In the genomic region with DNA sequence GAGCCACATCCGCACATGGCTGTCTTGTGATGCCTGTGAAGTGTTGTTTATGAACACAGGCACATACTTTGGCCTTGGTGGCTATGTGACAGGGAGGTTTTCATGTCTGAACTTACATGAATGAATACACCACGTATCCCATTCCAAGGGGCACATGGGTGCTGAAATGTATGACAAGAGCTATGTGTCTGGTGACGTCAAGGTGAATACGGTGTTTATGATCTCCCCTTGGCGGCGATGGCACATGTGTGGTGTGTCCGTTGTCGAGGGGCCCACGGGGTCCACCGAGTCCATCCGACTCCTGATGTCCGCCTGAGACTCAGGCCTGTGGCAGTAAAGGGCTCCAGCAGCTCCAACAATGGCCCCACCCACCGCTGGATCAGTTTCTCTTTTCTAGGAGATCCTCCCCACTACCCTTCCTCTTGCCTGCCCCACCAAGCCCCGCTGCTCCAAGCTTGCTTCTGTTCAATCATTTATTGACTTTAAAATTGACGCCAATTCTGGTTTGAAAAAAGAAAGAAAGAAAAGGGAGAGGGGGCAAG, we compare ENCODE assay signal across 10 mouse cellular contexts. TPM values are rescaled to one million over a fixed set of nuclear protein-coding genes. Genes with fewer than 3 reads are reported as not detected.
A peak's percentile ranks its signal among the peaks of the same experiment; 100 is the strongest.
DNase-seq lines count a peak whose midpoint lies in the region; ATAC-seq and TF ChIP-seq lines count a peak whose summit lies in the region.
"Had no signal": no experiment of that assay in that cellular context is flagged by ENCODE, and none has a peak within 500 bp of the region (broad histone marks: within the 10 kb centered on the region; RNA-seq: fewer than 3 reads in every experiment).

No protein-coding gene starts in this region.

- 76% methylated on average over 15 of the region's 15 CpGs for WGBS in heart, embryonic 12.5 days
- WGBS in neural tube, embryonic 12.5 days: 75% methylated on average over 15 of the region's 15 CpGs
- 60% methylated on average over 15 of the region's 15 CpGs for WGBS in forebrain, embryonic 14.5 days
- WGBS in neural tube, embryonic 15.5 days: 70% methylated on average over 15 of the region's 15 CpGs
- 88% methylated on average over 15 of the region's 15 CpGs for WGBS in lung, postnatal 0 days
- 96% methylated on average over 15 of the region's 15 CpGs for WGBS in thymus, adult 2 months

- no peak for ATAC-seq in heart, embryonic 12.5 days (ENCODE audit: insufficient number of reproducible peaks, low FRiP score)
- ATAC-seq in neural tube, embryonic 12.5 days (ENCODE audit: low FRiP score, low read depth): no peak
- ATAC-seq in forebrain, embryonic 14.5 days: no peak
- no peak for ATAC-seq in neural tube, embryonic 15.5 days (ENCODE audit: low FRiP score)
- no peak for ATAC-seq in lung, postnatal 0 days

- no peak for TF ChIP-seq EP300 in lung, postnatal 0 days (IDR thresholded peaks at IDR 0.05)

- 0 out of 2 replicates have a peak overlapping the region, but pooled peaks have one; percentile 37 for H3K9ac ChIP-seq in heart, embryonic 12.5 days
- no peak overlapping the region for H3K9ac ChIP-seq in neural tube, embryonic 12.5 days
- H3K9ac ChIP-seq in forebrain, embryonic 14.5 days (ENCODE audit: low read length): peak overlapping the region; percentile 96
- H3K9ac ChIP-seq in neural tube, embryonic 15.5 days (replicated peaks): no peak overlapping the region
- H3K9ac ChIP-seq in lung, postnatal 0 days (replicated peaks; ENCODE audit: low read depth): no peak overlapping the region
- H3K9ac ChIP-seq: liver, embryonic 14.5 days had no signal

- no peaks in the 10 kb centered on the region for H3K9me3 ChIP-seq in heart, embryonic 12.5 days (replicated peaks)
- no peaks in the 10 kb centered on the region for H3K9me3 ChIP-seq in neural tube, embryonic 12.5 days
- H3K9me3 ChIP-seq in forebrain, embryonic 14.5 days (replicated peaks; ENCODE audit: control insufficient read depth, low read length): no peaks in the 10 kb centered on the region
- H3K9me3 ChIP-seq in neural tube, embryonic 15.5 days (replicated peaks): no peaks in the 10 kb centered on the region
- H3K9me3 ChIP-seq in lung, postnatal 0 days (ENCODE audit: low read length): no peaks in the 10 kb centered on the region

- peaks cover 87% of the 10 kb centered on the region for H3K27me3 ChIP-seq in heart, embryonic 12.5 days (replicated peaks)
- H3K27me3 ChIP-seq in neural tube, embryonic 12.5 days (replicated peaks): peaks cover 93% of the 10 kb centered on the region
- peaks cover 23% of the 10 kb centered on the region for H3K27me3 ChIP-seq in forebrain, embryonic 14.5 days (replicated peaks; ENCODE audit: control insufficient read depth, insufficient read depth, low read length)
- H3K27me3 ChIP-seq in neural tube, embryonic 15.5 days (replicated peaks): peaks cover 80% of the 10 kb centered on the region
- no peaks in the 10 kb centered on the region for H3K27me3 ChIP-seq in lung, postnatal 0 days (replicated peaks; ENCODE audit: insufficient read depth, low read length)
- H3K27me3 ChIP-seq in thymus, adult 2 months (ENCODE audit: control insufficient read depth, insufficient read depth, low read length): no peaks in the 10 kb centered on the region; the same call in 1 of the 2 replicates

- TF ChIP-seq CTCF in lung, postnatal 0 days (IDR thresholded peaks at IDR 0.05): no peak
- TF ChIP-seq CTCF in thymus, adult 2 months (IDR thresholded peaks at IDR 0.05; ENCODE audit: borderline replicate concordance, control insufficient read depth, extremely low read depth, insufficient read depth, low read length, poor library complexity): no peak

- intact Hi-C loops in heart, postnatal 14 days (cut with DNase I): loop anchor here (2.0 to 5.0 kb wide), 2 partner anchors 21 to 35 kb away; no protein-coding TSS in a partner anchor

- H3K27ac ChIP-seq in heart, embryonic 12.5 days (ENCODE audit: poor library complexity, severe bottlenecking): no peak overlapping the region
- no peak overlapping the region for H3K27ac ChIP-seq in neural tube, embryonic 12.5 days
- peak overlapping the region; percentile 97 for H3K27ac ChIP-seq in forebrain, embryonic 14.5 days (ENCODE audit: low read depth, low read length)
- H3K27ac ChIP-seq in neural tube, embryonic 15.5 days (replicated peaks): peak overlapping the region; percentile 83
- H3K27ac ChIP-seq in lung, postnatal 0 days (ENCODE audit: low read length): no peak overlapping the region
- H3K27ac ChIP-seq in thymus, adult 2 months (ENCODE audit: control insufficient read depth, insufficient read depth, low read length): no peak overlapping the region
- H3K27ac ChIP-seq: liver, embryonic 14.5 days had no signal

- H3K36me3 ChIP-seq in heart, embryonic 12.5 days: peaks cover 4% of the 10 kb centered on the region; the same call in 1 of the 2 replicates
- H3K36me3 ChIP-seq in neural tube, embryonic 12.5 days: no peaks in the 10 kb centered on the region
- peaks cover 11% of the 10 kb centered on the region; the same call in 1 of the 2 replicates for H3K36me3 ChIP-seq in forebrain, embryonic 14.5 days (ENCODE audit: control insufficient read depth, insufficient read depth, low read length)
- no peaks in the 10 kb centered on the region for H3K36me3 ChIP-seq in neural tube, embryonic 15.5 days
- 0 out of 2 replicates have a peak, but pooled peaks cover 6% of the 10 kb centered on the region for H3K36me3 ChIP-seq in lung, postnatal 0 days (ENCODE audit: insufficient read depth, low read length)
- H3K36me3 ChIP-seq in thymus, adult 2 months (ENCODE audit: control insufficient read depth, insufficient read depth, low read length): no peaks in the 10 kb centered on the region

- H3K4me3 ChIP-seq in heart, embryonic 12.5 days: no peak overlapping the region
- H3K4me3 ChIP-seq in neural tube, embryonic 12.5 days: no peak overlapping the region
- peak overlapping the region; percentile 60 for H3K4me3 ChIP-seq in forebrain, embryonic 14.5 days (ENCODE audit: low read depth, low read length)
- H3K4me3 ChIP-seq in neural tube, embryonic 15.5 days (replicated peaks): peak overlapping the region; percentile 58; the same call in 1 of the 2 replicates
- H3K4me3 ChIP-seq in lung, postnatal 0 days (ENCODE audit: low read depth, low read length): no peak overlapping the region
- H3K4me3 ChIP-seq in thymus, adult 2 months (ENCODE audit: control insufficient read depth, insufficient read depth, low read length): no peak overlapping the region

- DNase-seq in heart, postnatal 14 days: no peak
- no peak for DNase-seq in neural tube, embryonic 10.5 days (ENCODE audit: extremely low spot score, low spot score)
- DNase-seq in forebrain, embryonic 14.5 days (ENCODE audit: low spot score): no peak
- no peak for DNase-seq in lung, postnatal 0 days (ENCODE audit: low spot score)
- no peak for DNase-seq in thymus, adult 2 months
- DNase-seq: kidney, adult 9 months had no signal

- no peak for TF ChIP-seq POLR2A in thymus, adult 2 months (IDR thresholded peaks at IDR 0.05; ENCODE audit: control insufficient read depth, extremely low read depth, insufficient read depth, low read length, poor library complexity)

- H3K4me2 ChIP-seq in heart, embryonic 12.5 days: no peak overlapping the region
- H3K4me2 ChIP-seq in neural tube, embryonic 12.5 days (replicated peaks): 0 out of 2 replicates have a peak overlapping the region, but pooled peaks have one; percentile 66
- peak overlapping the region; percentile 77 for H3K4me2 ChIP-seq in forebrain, embryonic 14.5 days (ENCODE audit: low read length)
- H3K4me2 ChIP-seq in neural tube, embryonic 15.5 days: peak overlapping the region; percentile 98
- no peak overlapping the region for H3K4me2 ChIP-seq in lung, postnatal 0 days (replicated peaks; ENCODE audit: low read depth, low read length)

- peaks cover 27% of the 10 kb centered on the region for H3K4me1 ChIP-seq in heart, embryonic 12.5 days (replicated peaks)
- H3K4me1 ChIP-seq in neural tube, embryonic 12.5 days: peaks cover 30% of the 10 kb centered on the region
- H3K4me1 ChIP-seq in forebrain, embryonic 14.5 days (ENCODE audit: control insufficient read depth, insufficient read depth, low read length): peaks cover 44% of the 10 kb centered on the region
- peaks cover 65% of the 10 kb centered on the region for H3K4me1 ChIP-seq in neural tube, embryonic 15.5 days
- H3K4me1 ChIP-seq in lung, postnatal 0 days (ENCODE audit: insufficient read depth, low read depth, low read length): peaks cover 8% of the 10 kb centered on the region
- H3K4me1 ChIP-seq in thymus, adult 2 months (replicated peaks; ENCODE audit: control insufficient read depth, insufficient read depth, low read length): peaks cover 8% of the 10 kb centered on the region; the same call in 1 of the 2 replicates

RNA-seq across cellular contexts. Expression of a gene that starts 2.8 kb away (rescaled TPM):
- 9.2 and 10.9 TPM in 2 replicates for polyA plus RNA-seq in heart, embryonic 12.5 days (2016; fragmentation: Nextera tagmentation; extraction: Ambion mirVana)
- total RNA-seq in heart, postnatal 14 days (2021): 100 to 1,000 TPM; 276 to 280 TPM
- polyA plus RNA-seq in neural tube, embryonic 12.5 days (2016; fragmentation: Nextera tagmentation; extraction: Ambion mirVana): 8.4 and 11.2 TPM in 2 replicates
- 237 and 318 TPM in 2 replicates for polyA plus RNA-seq in forebrain, embryonic 14.5 days (2014; fragmentation: Nextera tagmentation; extraction: Ambion mirVana)
- 60.3 and 70.5 TPM in 2 replicates for polyA plus RNA-seq in neural tube, embryonic 15.5 days (2015; fragmentation: Nextera tagmentation; extraction: Ambion mirVana)
- polyA plus RNA-seq in lung, postnatal 0 days (2015; fragmentation: Nextera tagmentation; extraction: Ambion mirVana): 38.8 and 45.1 TPM in 2 replicates
- polyA plus RNA-seq in thymus, adult 2 months (2012; rRNA removed): 17.7 and 18.2 TPM in 2 replicates

RNA-seq across cellular contexts. Expression of a gene that starts 25.3 kb away (rescaled TPM):
- 4.6 and 6.2 TPM in 2 replicates for polyA plus RNA-seq in heart, embryonic 12.5 days (2016; fragmentation: Nextera tagmentation; extraction: Ambion mirVana)
- 1 to 10 TPM; 6.1 to 6.4 TPM for total RNA-seq in heart, postnatal 14 days (2021)
- polyA plus RNA-seq in neural tube, embryonic 12.5 days (2016; fragmentation: Nextera tagmentation; extraction: Ambion mirVana): 6.5 and 8.3 TPM in 2 replicates
- polyA plus RNA-seq in forebrain, embryonic 14.5 days (2014; fragmentation: Nextera tagmentation; extraction: Ambion mirVana): 8.6 and 9.4 TPM in 2 replicates
- 15.7 and 17.2 TPM in 2 replicates for polyA plus RNA-seq in neural tube, embryonic 15.5 days (2015; fragmentation: Nextera tagmentation; extraction: Ambion mirVana)
- polyA plus RNA-seq in lung, postnatal 0 days (2015; fragmentation: Nextera tagmentation; extraction: Ambion mirVana): 6.2 and 6.8 TPM in 2 replicates
- polyA plus RNA-seq in thymus, adult 2 months (2012; rRNA removed): 2.2 TPM in 2 replicates

RNA-seq across cellular contexts. Expression of a gene that starts 34.0 kb away (rescaled TPM):
- 50.9 and 52.1 TPM in 2 replicates for polyA plus RNA-seq in heart, embryonic 12.5 days (2016; fragmentation: Nextera tagmentation; extraction: Ambion mirVana)
- 10 to 100 TPM; 23.0 to 25.0 TPM for total RNA-seq in heart, postnatal 14 days (2021)
- polyA plus RNA-seq in neural tube, embryonic 12.5 days (2016; fragmentation: Nextera tagmentation; extraction: Ambion mirVana): 39.7 and 40.1 TPM in 2 replicates
- polyA plus RNA-seq in forebrain, embryonic 14.5 days (2014; fragmentation: Nextera tagmentation; extraction: Ambion mirVana): 35.2 and 41.3 TPM in 2 replicates
- polyA plus RNA-seq in neural tube, embryonic 15.5 days (2015; fragmentation: Nextera tagmentation; extraction: Ambion mirVana): 44.3 and 45.1 TPM in 2 replicates
- polyA plus RNA-seq in lung, postnatal 0 days (2015; fragmentation: Nextera tagmentation; extraction: Ambion mirVana): 24.4 and 24.8 TPM in 2 replicates
- 52.9 and 60.6 TPM in 2 replicates for polyA plus RNA-seq in thymus, adult 2 months (2012; rRNA removed)

RNA-seq across cellular contexts. Expression of a gene that starts 43.1 kb away (rescaled TPM):
- 129 and 131 TPM in 2 replicates for polyA plus RNA-seq in heart, embryonic 12.5 days (2016; fragmentation: Nextera tagmentation; extraction: Ambion mirVana)
- total RNA-seq in heart, postnatal 14 days (2021): 10 to 100 TPM; 78.9 to 79.9 TPM
- polyA plus RNA-seq in neural tube, embryonic 12.5 days (2016; fragmentation: Nextera tagmentation; extraction: Ambion mirVana): 89.7 and 94.8 TPM in 2 replicates
- 87.3 and 88.1 TPM in 2 replicates for polyA plus RNA-seq in forebrain, embryonic 14.5 days (2014; fragmentation: Nextera tagmentation; extraction: Ambion mirVana)
- polyA plus RNA-seq in neural tube, embryonic 15.5 days (2015; fragmentation: Nextera tagmentation; extraction: Ambion mirVana): 71.3 and 98.0 TPM in 2 replicates
- polyA plus RNA-seq in lung, postnatal 0 days (2015; fragmentation: Nextera tagmentation; extraction: Ambion mirVana): 77.9 and 85.7 TPM in 2 replicates
- 109 and 117 TPM in 2 replicates for polyA plus RNA-seq in thymus, adult 2 months (2012; rRNA removed)

RNA-seq across cellular contexts. Expression of a gene that starts 49.4 kb away (rescaled TPM):
- 747 and 767 TPM in 2 replicates for polyA plus RNA-seq in heart, embryonic 12.5 days (2016; fragmentation: Nextera tagmentation; extraction: Ambion mirVana)
- 100 to 1,000 TPM; 262 to 331 TPM for total RNA-seq in heart, postnatal 14 days (2021)
- polyA plus RNA-seq in neural tube, embryonic 12.5 days (2016; fragmentation: Nextera tagmentation; extraction: Ambion mirVana): 753 and 769 TPM in 2 replicates
- 514 and 606 TPM in 2 replicates for polyA plus RNA-seq in forebrain, embryonic 14.5 days (2014; fragmentation: Nextera tagmentation; extraction: Ambion mirVana)
- polyA plus RNA-seq in neural tube, embryonic 15.5 days (2015; fragmentation: Nextera tagmentation; extraction: Ambion mirVana): 730 and 802 TPM in 2 replicates
- polyA plus RNA-seq in lung, postnatal 0 days (2015; fragmentation: Nextera tagmentation; extraction: Ambion mirVana): 318 and 405 TPM in 2 replicates
- polyA plus RNA-seq in thymus, adult 2 months (2012; rRNA removed): 182 and 186 TPM in 2 replicates

Comparison
In these comparisons a context has a peak if more than half of its experiments do, and no peak if none do; other contexts are left out.
1. H3K27ac ChIP-seq: peak in forebrain, embryonic 14.5 days (single experiment) and neural tube, embryonic 15.5 days (single experiment); none in heart, embryonic 12.5 days (single experiment), neural tube, embryonic 12.5 days (single experiment), lung, postnatal 0 days (single experiment) and thymus, adult 2 months (single experiment).
2. H3K4me3 ChIP-seq: peak in forebrain, embryonic 14.5 days (single experiment) and neural tube, embryonic 15.5 days (single experiment); none in heart, embryonic 12.5 days (single experiment), neural tube, embryonic 12.5 days (single experiment), lung, postnatal 0 days (single experiment) and thymus, adult 2 months (single experiment).
3. H3K4me2 ChIP-seq: peak in neural tube, embryonic 12.5 days (single experiment), forebrain, embryonic 14.5 days (single experiment) and neural tube, embryonic 15.5 days (single experiment); none in heart, embryonic 12.5 days (single experiment) and lung, postnatal 0 days (single experiment).
4. H3K9ac ChIP-seq: peak in heart, embryonic 12.5 days (single experiment) and forebrain, embryonic 14.5 days (single experiment); none in neural tube, embryonic 12.5 days (single experiment), neural tube, embryonic 15.5 days (single experiment) and lung, postnatal 0 days (single experiment).